Mouse (Mus musculus) v-Abl transformed pro-B cells (cell line): Measurements from ENCODE around the gene 1700008O03Rik.

Source experiments
- in situ Hi-C, 2 experiments: fragments of 400-800 bp; cut with MboI; formaldehyde crosslinking; loops; one replicate each; pipeline ENCODE4 v1.15.1; 2025; ENCODE audit not compliant: unreplicated experiment in 2 of 2

1700008O03Rik gene

GRCm38 (mm10) chr7:44385720-44386119 lies at the start of gene 1700008O03Rik:
Gene 1700008O03Rik, minus strand, starts transcription at chr7:44385820.
- in situ Hi-C loops: loop anchor here in 1 of 2 experiments (10.0 kb wide), 1 partner anchor 79 kb away; the partner anchor contains the start of genes Aspdh and Josd2

- in situ Hi-C loops: no loop called here
Observed at GRCm38 (mm10) chr7:44434089-44434488, 48.5 kb upstream of the 1700008O03Rik start.

- in situ Hi-C loops: no loop called here
Observed at GRCm38 (mm10) chr7:44433371-44433770, 47.8 kb upstream of the 1700008O03Rik start.

GRCm38 (mm10) chr7:44432550-44432949 lies 46.9 kb upstream of the 1700008O03Rik start:
- in situ Hi-C loops: no loop called here

- in situ Hi-C loops: no loop called here
Observed at GRCm38 (mm10) chr7:44429534-44430488, 44.2 kb upstream of the 1700008O03Rik start.

GRCm38 (mm10) chr7:44428968-44429521 lies 43.4 kb upstream of the 1700008O03Rik start, which contains the start of gene Lrrc4b:
Gene Lrrc4b, plus strand, starts transcription at chr7:44429018.
- in situ Hi-C loops: no loop called here

GRCm38 (mm10) chr7:44428171-44428950 lies 42.7 kb upstream of the 1700008O03Rik start:
- in situ Hi-C loops: no loop called here

GRCm38 (mm10) chr7:44427666-44428065 lies 42.0 kb upstream of the 1700008O03Rik start:
- in situ Hi-C loops: no loop called here

- in situ Hi-C loops: no loop called here
Observed at GRCm38 (mm10) chr7:44413307-44413706, 27.7 kb upstream of the 1700008O03Rik start.

- in situ Hi-C loops: no loop called here
Observed at GRCm38 (mm10) chr7:44411144-44411543, 25.5 kb upstream of the 1700008O03Rik start.

GRCm38 (mm10) chr7:44406015-44406355 lies 20.4 kb upstream of the 1700008O03Rik start:
- in situ Hi-C loops: no loop called here

GRCm38 (mm10) chr7:44405346-44406014 lies 19.9 kb upstream of the 1700008O03Rik start:
- in situ Hi-C loops: no loop called here

- in situ Hi-C loops: no loop called here
Observed at GRCm38 (mm10) chr7:44401673-44402072, 16.1 kb upstream of the 1700008O03Rik start.

GRCm38 (mm10) chr7:44398570-44398969 lies 12.9 kb upstream of the 1700008O03Rik start:
- in situ Hi-C loops: no loop called here

- in situ Hi-C loops: no loop called here
Observed at GRCm38 (mm10) chr7:44393284-44393683, 7.7 kb upstream of the 1700008O03Rik start.

GRCm38 (mm10) chr7:44392341-44392740 lies 6.7 kb upstream of the 1700008O03Rik start:
- in situ Hi-C loops: no loop called here

- in situ Hi-C loops: no loop called here
Observed at GRCm38 (mm10) chr7:44391831-44392230, 6.2 kb upstream of the 1700008O03Rik start.

GRCm38 (mm10) chr7:44384716-44385059 lies 932 bp downstream of the 1700008O03Rik start:
- in situ Hi-C loops: loop anchor here in 1 of 2 experiments (10.0 kb wide), 1 partner anchor 80 kb away; the partner anchor contains the start of genes Aspdh and Josd2

GRCm38 (mm10) chr7:44383980-44384715 lies 1.5 kb downstream of the 1700008O03Rik start, which contains the start of gene Syt3:
Gene Syt3, plus strand, starts transcription at chr7:44384102.
- in situ Hi-C loops: loop anchor here in 1 of 2 experiments (10.0 kb wide), 1 partner anchor 81 kb away; the partner anchor contains the start of genes Aspdh and Josd2
